Mouse (Mus musculus): ENCODE measurements around the gene Fcgrt.
"Not testable (repeated sequence)": the region's sequence is repeated elsewhere in the genome, so short reads cannot be mapped to it uniquely, and the experiment has no call there.

Fcgrt gene

GRCm38 (mm10) chr7:45129776-45130512 is 26.3 kb upstream of the Fcgrt start:
- DNase-seq (ENCODE audit: low read depth, low spot score), result no peak

GRCm38 (mm10) chr7:45129318-45129717 is 25.7 kb upstream of the Fcgrt start:
- DNase-seq (ENCODE audit: low read depth, low spot score), result no peak

- DNase-seq (ENCODE audit: low read depth, low spot score), result peak; percentile 99
Observed at GRCm38 (mm10) chr7:45128624-45129246, 25.1 kb upstream of the Fcgrt start, which contains the start of gene Rpl13a. TSS of gene Rpl13a (minus strand) at chr7:45128761.

- DNase-seq (ENCODE audit: low read depth, low spot score), result no peak
Observed at GRCm38 (mm10) chr7:45127700-45128224, 24.1 kb upstream of the Fcgrt start.

GRCm38 (mm10) chr7:45126844-45127699 is 23.4 kb upstream of the Fcgrt start:
- DNase-seq (ENCODE audit: low read depth, low spot score), result peak; percentile 58

GRCm38 (mm10) chr7:45126147-45126843 is 22.6 kb upstream of the Fcgrt start:
- DNase-seq (ENCODE audit: low read depth, low spot score), result peak; percentile 44

GRCm38 (mm10) chr7:45125649-45126048 is 22.0 kb upstream of the Fcgrt start:
- not testable (repeated sequence) for DNase-seq (ENCODE audit: low read depth, low spot score)

GRCm38 (mm10) chr7:45125144-45125600 is 21.5 kb upstream of the Fcgrt start:
- peak; percentile 82 for DNase-seq (ENCODE audit: low read depth, low spot score)

- DNase-seq (ENCODE audit: low read depth, low spot score), result peak; percentile 100
Observed at GRCm38 (mm10) chr7:45124224-45125143, 20.8 kb upstream of the Fcgrt start, which contains the start of gene Rps11. TSS of gene Rps11 (minus strand) at chr7:45124439.

- peak; percentile 61 for DNase-seq (ENCODE audit: low read depth, low spot score)
Observed at GRCm38 (mm10) chr7:45123186-45123570, 19.5 kb upstream of the Fcgrt start.

GRCm38 (mm10) chr7:45122561-45123185 is 19.0 kb upstream of the Fcgrt start:
- DNase-seq (ENCODE audit: low read depth, low spot score), result no peak

- DNase-seq (ENCODE audit: low read depth, low spot score), result peak; percentile 35
Observed at GRCm38 (mm10) chr7:45121966-45122365, 18.3 kb upstream of the Fcgrt start.

GRCm38 (mm10) chr7:45121404-45121803 is 17.8 kb upstream of the Fcgrt start:
- DNase-seq (ENCODE audit: low read depth, low spot score), result peak; percentile 76

- DNase-seq (ENCODE audit: low read depth, low spot score), result peak; percentile 34
Observed at GRCm38 (mm10) chr7:45119780-45120709, 16.4 kb upstream of the Fcgrt start.

- peak; percentile 71 for DNase-seq (ENCODE audit: low read depth, low spot score)
Observed at GRCm38 (mm10) chr7:45118336-45118735, 14.7 kb upstream of the Fcgrt start.

GRCm38 (mm10) chr7:45117566-45117965 is 13.9 kb upstream of the Fcgrt start:
- DNase-seq (ENCODE audit: low read depth, low spot score), result no peak

- no peak for DNase-seq (ENCODE audit: low read depth, low spot score)
Observed at GRCm38 (mm10) chr7:45113476-45113875, 9.8 kb upstream of the Fcgrt start.

GRCm38 (mm10) chr7:45112529-45112928 is 8.9 kb upstream of the Fcgrt start:
- no peak for DNase-seq (ENCODE audit: low read depth, low spot score)

Measured in ZHBTc4 (cell line).